Mouse (Mus musculus) hindbrain, embryonic 14.5 days (tissue): ENCODE results near the gene Pcyt1a. TPM values are rescaled to one million over a fixed set of nuclear protein-coding genes. Genes with fewer than 3 reads are reported as not detected.
"Not testable (repeated sequence)": the region's sequence is repeated elsewhere in the genome, so short reads cannot be mapped to it uniquely, and the experiment has no call there.

Source experiments
- ATAC-seq: fragments of 200-750 bp; cut with Nextera tagmentation; 2 replicates; pipeline ENCODE4 v1.8.0; 2017; ENCODE audit warnings: moderate number of reproducible peaks, mild to moderate bottlenecking, moderate TSS enrichment, moderate library complexity; ENCODE audit not compliant: low FRiP score
- DNase-seq: peaks from one replicate; pipeline ENCODE4 v3.0.0-alpha.2; 2015; ENCODE audit warnings: low spot score
- H3K27ac ChIP-seq: fragments of 300-500 bp; sonication (generic); 2 replicates; pipeline ENCODE4 v1.5.1; 2014; ENCODE audit warnings: mild to moderate bottlenecking, moderate library complexity
- H3K27me3 ChIP-seq: fragments of 300-500 bp; sonication (generic); 2 replicates; pipeline ENCODE4 v1.6.1; 2014; ENCODE audit warnings: mild to moderate bottlenecking, low read length, mixed read lengths; ENCODE audit not compliant: control insufficient read depth, insufficient read depth
- H3K36me3 ChIP-seq: fragments of 300-500 bp; sonication (generic); replicated peaks from 2 replicates; pipeline ENCODE4 v1.6.1; 2014; ENCODE audit not compliant: control insufficient read depth, insufficient read depth
- H3K4me1 ChIP-seq: fragments of 300-500 bp; sonication (generic); replicated peaks from 2 replicates; pipeline ENCODE4 v1.6.1; 2014; ENCODE audit warnings: antibody characterized with exemption, low read length, mixed read lengths; ENCODE audit not compliant: control insufficient read depth, insufficient read depth
- H3K4me2 ChIP-seq: fragments of 300-500 bp; sonication (generic); replicated peaks from 2 replicates; pipeline ENCODE4 v1.6.1; 2014; ENCODE audit warnings: mild to moderate bottlenecking, moderate library complexity
- H3K4me3 ChIP-seq: fragments of 300-500 bp; sonication (generic); replicated peaks from 2 replicates; pipeline ENCODE4 v1.5.1; 2014; ENCODE audit warnings: mild to moderate bottlenecking, low read length
- H3K9ac ChIP-seq: fragments of 300-500 bp; sonication (generic); 2 replicates; pipeline ENCODE4 v1.6.1; 2014
- H3K9me3 ChIP-seq: fragments of 300-500 bp; sonication (generic); 2 replicates; pipeline ENCODE4 v1.6.1; 2016; ENCODE audit warnings: low read length; ENCODE audit not compliant: control insufficient read depth
- WGBS: fragments of 180-500 bp; shearing (Covaris S2); extraction: QIAGEN DNeasy Blood & Tissue Kit; methylation state at CpG from one replicate; pipeline ENCODE4 v1.1.7; 2014; 5-methylcytosine and 5-hydroxymethylcytosine counted together
- polyA plus RNA-seq: library from polyadenylated mRNA; unstranded; fragments of >200 nt; fragmentation: Nextera tagmentation; extraction: Ambion mirVana; gene quantifications from 2 replicates; pipeline ENCODE4 v1.2.1, GENCODE M21; 2014

The Pcyt1a gene
- polyA plus RNA-seq, 1 experiment from 2014 or later, result 53.1 TPM

- DNase-seq (no peak), ATAC-seq (no peak)
- Histone ChIP-seq H3K4me3 (no peak overlapping the region), H3K9ac (no peak overlapping the region), H3K4me1 (no peaks in the 10 kb centered on the region), H3K9me3 (no peaks in the 10 kb centered on the region), H3K4me2 (no peak overlapping the region), H3K27ac (no peak overlapping the region), H3K36me3 (no peaks in the 10 kb centered on the region), H3K27me3 (no peaks in the 10 kb centered on the region)
- 69% methylated on average over 2 of the region's 2 CpGs for WGBS
Observed at GRCm38 (mm10) chr16:32479415-32479814, 48.7 kb downstream of the Pcyt1a start.

- H3K27me3 ChIP-seq, result no peaks in the 10 kb centered on the region
- H3K9ac ChIP-seq, result no peak overlapping the region
- DNase-seq, result no peak
- no peak for ATAC-seq
- no peak overlapping the region for H3K27ac ChIP-seq
- 49% methylated on average over 7 of the region's 7 CpGs for WGBS
- H3K4me3 ChIP-seq, result no peak overlapping the region
- no peaks in the 10 kb centered on the region for H3K36me3 ChIP-seq
- no peaks in the 10 kb centered on the region for H3K9me3 ChIP-seq
- no peak overlapping the region for H3K4me2 ChIP-seq
- H3K4me1 ChIP-seq, result no peaks in the 10 kb centered on the region
Observed at GRCm38 (mm10) chr16:32484431-32484871, 53.7 kb downstream of the Pcyt1a start.

GRCm38 (mm10) chr16:32485209-32485608 lies 54.5 kb downstream of the Pcyt1a start:
- 85% methylated on average over 2 of the region's 2 CpGs for WGBS
- Histone ChIP-seq H3K9me3 (no peaks in the 10 kb centered on the region), H3K4me1 (no peaks in the 10 kb centered on the region), H3K4me2 (no peak overlapping the region), H3K36me3 (no peaks in the 10 kb centered on the region), H3K27ac (no peak overlapping the region), H3K9ac (no peak overlapping the region), H3K27me3 (no peaks in the 10 kb centered on the region), H3K4me3 (no peak overlapping the region)
- no peak for ATAC-seq
- DNase-seq, result no peak

GRCm38 (mm10) chr16:32486046-32486445 lies 55.3 kb downstream of the Pcyt1a start:
- H3K9ac ChIP-seq, result no peak overlapping the region
- no peak overlapping the region for H3K4me2 ChIP-seq
- H3K36me3 ChIP-seq, result no peaks in the 10 kb centered on the region
- no peaks in the 10 kb centered on the region for H3K4me1 ChIP-seq
- H3K27me3 ChIP-seq, result no peaks in the 10 kb centered on the region
- no peak for DNase-seq
- no peak overlapping the region for H3K4me3 ChIP-seq
- WGBS, result 82% methylated on average over 6 of the region's 6 CpGs
- H3K9me3 ChIP-seq, result no peaks in the 10 kb centered on the region
- ATAC-seq, result no peak
- H3K27ac ChIP-seq, result no peak overlapping the region

- no peak within 1 kb of the TSS for H3K27ac ChIP-seq
- H3K4me3 ChIP-seq, result no peak within 1 kb of the TSS
- H3K9me3 ChIP-seq, result no peaks in the 10 kb centered on the region
- DNase-seq (no peak), ATAC-seq (no peak)
- WGBS, result 66% methylated on average over 15 of the region's 15 CpGs
- no peaks in the 10 kb centered on the region for H3K4me1 ChIP-seq
- H3K36me3 ChIP-seq, result no peaks in the 10 kb centered on the region
- no peaks in the 10 kb centered on the region for H3K27me3 ChIP-seq
- no peak within 1 kb of the TSS for H3K9ac ChIP-seq
- H3K4me2 ChIP-seq, result no peak within 1 kb of the TSS
Observed at GRCm38 (mm10) chr16:32487234-32488111, 56.8 kb downstream of the Pcyt1a start, which contains the start of gene Slc51a. Gene Slc51a, minus strand, starts transcription at chr16:32487879.

GRCm38 (mm10) chr16:32488939-32489338 lies 58.2 kb downstream of the Pcyt1a start:
- Histone ChIP-seq H3K9ac (no peak overlapping the region), H3K4me2 (no peak overlapping the region), H3K9me3 (no peaks in the 10 kb centered on the region), H3K27me3 (no peaks in the 10 kb centered on the region), H3K36me3 (no peaks in the 10 kb centered on the region), H3K4me1 (no peaks in the 10 kb centered on the region), H3K27ac (no peak overlapping the region), H3K4me3 (no peak overlapping the region)
- 88% methylated on average over 3 of the region's 3 CpGs for WGBS
- ATAC-seq (no peak), DNase-seq (no peak)

GRCm38 (mm10) chr16:32494371-32494770 lies 63.6 kb downstream of the Pcyt1a start:
- not testable (repeated sequence) for H3K9ac ChIP-seq, ATAC-seq
- WGBS, result 80% methylated on average over 6 of the region's 6 CpGs

GRCm38 (mm10) chr16:32495965-32496364 lies 65.2 kb downstream of the Pcyt1a start, which contains the start of gene Zdhhc19:
Gene Zdhhc19, plus strand, starts transcription at chr16:32496265.
- no peak within 1 kb of the TSS for H3K27ac ChIP-seq
- WGBS, result 74% methylated on average over 3 of the region's 3 CpGs
- no peaks in the 10 kb centered on the region for H3K36me3 ChIP-seq
- no peaks in the 10 kb centered on the region for H3K4me1 ChIP-seq
- H3K4me2 ChIP-seq, result no peak within 1 kb of the TSS
- no peaks in the 10 kb centered on the region for H3K27me3 ChIP-seq
- H3K9me3 ChIP-seq, result no peaks in the 10 kb centered on the region
- H3K9ac ChIP-seq, result no peak within 1 kb of the TSS
- DNase-seq (no peak), ATAC-seq (no peak)
- H3K4me3 ChIP-seq, result no peak within 1 kb of the TSS

More at GRCm38 (mm10) chr16:32494371-32494770, 63.6 kb downstream of the Pcyt1a start:
- H3K27ac ChIP-seq, H3K4me3 ChIP-seq, DNase-seq, H3K4me2 ChIP-seq, H3K4me1 ChIP-seq, H3K9me3 ChIP-seq, H3K27me3 ChIP-seq, H3K36me3 ChIP-seq: not testable (repeated sequence)

- no peak overlapping the region for H3K27ac ChIP-seq
- no peaks in the 10 kb centered on the region for H3K36me3 ChIP-seq
- H3K4me2 ChIP-seq, result peak overlapping the region; percentile 63
- H3K27me3 ChIP-seq, result no peaks in the 10 kb centered on the region
- no peak overlapping the region for H3K4me3 ChIP-seq
- no peaks in the 10 kb centered on the region for H3K9me3 ChIP-seq
- no peak for DNase-seq
- no peak for ATAC-seq
- no peaks in the 10 kb centered on the region for H3K4me1 ChIP-seq
- H3K9ac ChIP-seq, result no peak overlapping the region
- WGBS, result 71% methylated on average over 13 of the region's 13 CpGs
Observed at GRCm38 (mm10) chr16:32498996-32499395, 68.3 kb downstream of the Pcyt1a start.
